Mouse (Mus musculus) thymus, adult 2 months (tissue): Measurements from ENCODE around the gene Nfxl1. TPM values are rescaled to one million over a fixed set of nuclear protein-coding genes. Genes with fewer than 3 reads are reported as not detected.
A peak's percentile ranks its signal among the peaks of the same experiment; 100 is the strongest.
"Not testable (repeated sequence)": the region's sequence is repeated elsewhere in the genome, so short reads cannot be mapped to it uniquely, and the experiment has no call there.

ENCODE experiments used
- DNase-seq: peaks from one replicate; pipeline ENCODE4 v3.0.0; 2021
- H3K27ac ChIP-seq: fragments of 200-500 bp; 2 replicates; pipeline ENCODE4 v1.5.1; 2012; ENCODE audit warnings: low read length, control low read depth; ENCODE audit not compliant: control insufficient read depth, insufficient read depth
- H3K27me3 ChIP-seq: fragments of 200-500 bp; 2 replicates; pipeline ENCODE4 v1.6.1; 2012; ENCODE audit warnings: mild to moderate bottlenecking, low read length, moderate library complexity, mixed read lengths; ENCODE audit not compliant: control insufficient read depth, insufficient read depth
- H3K36me3 ChIP-seq: fragments of 200-500 bp; 2 replicates; pipeline ENCODE4 v1.6.1; 2012; ENCODE audit warnings: mild to moderate bottlenecking, low read length, moderate library complexity; ENCODE audit not compliant: control insufficient read depth, insufficient read depth
- H3K4me1 ChIP-seq: fragments of 200-500 bp; replicated peaks from 2 replicates; pipeline ENCODE4 v1.6.1; 2012; ENCODE audit warnings: low read length; ENCODE audit not compliant: control insufficient read depth, insufficient read depth
- H3K4me3 ChIP-seq: fragments of 200-500 bp; 2 replicates; pipeline ENCODE4 v1.5.1; 2012; ENCODE audit warnings: mild to moderate bottlenecking, low read length, control low read depth, moderate library complexity; ENCODE audit not compliant: control insufficient read depth, insufficient read depth
- CTCF ChIP-seq: fragments of 200-500 bp; IDR thresholded peaks from 2 replicates; pipeline ENCODE4 v1.5.1; 2012; ENCODE audit warnings: mild to moderate bottlenecking, control low read depth, low read length, moderate library complexity, borderline replicate concordance; ENCODE audit not compliant: control insufficient read depth, poor library complexity, insufficient read depth; ENCODE audit errors: extremely low read depth
- POLR2A ChIP-seq: fragments of 200-500 bp; IDR thresholded peaks from 2 replicates; pipeline ENCODE4 v1.6.1; 2012; ENCODE audit warnings: mild to moderate bottlenecking, low read length, control low read depth, moderate library complexity; ENCODE audit not compliant: control insufficient read depth, poor library complexity, insufficient read depth; ENCODE audit errors: extremely low read depth
- WGBS: fragments of 180-500 bp; shearing (Covaris S2); methylation state at CpG from one replicate; pipeline ENCODE4 v1.1.7; 2018; 5-methylcytosine and 5-hydroxymethylcytosine counted together
- polyA plus RNA-seq: library from polyadenylated mRNA; depleted of rRNA; stranded (reverse); fragments of >200 nt; gene quantifications from 2 replicates; pipeline ENCODE4 v1.2.3, GENCODE M21; 2012

The Nfxl1 gene
- polyA plus RNA-seq, 1 experiment = 7.8 TPM

- DNase-seq = no peak
- 95% methylated on average over 5 of the region's 5 CpGs for WGBS
- TF ChIP-seq CTCF (no peak), POLR2A (no peak)
- no peak overlapping the region for H3K27ac ChIP-seq
- no peaks in the 10 kb centered on the region for H3K4me1 ChIP-seq
- H3K27me3 ChIP-seq = no peaks in the 10 kb centered on the region
- H3K36me3 ChIP-seq = no peaks in the 10 kb centered on the region
- H3K4me3 ChIP-seq = no peak overlapping the region
Observed at GRCm38 (mm10) chr5:72565621-72566020, 6.1 kb upstream of the Nfxl1 start.

- not testable (repeated sequence) for DNase-seq, H3K36me3 ChIP-seq, H3K27ac ChIP-seq, H3K27me3 ChIP-seq, H3K4me3 ChIP-seq, H3K4me1 ChIP-seq
- WGBS = 98% methylated on average over 2 of the region's 2 CpGs
Observed at GRCm38 (mm10) chr5:72563183-72563582, 3.7 kb upstream of the Nfxl1 start.

GRCm38 (mm10) chr5:72560976-72561628 is 1.6 kb upstream of the Nfxl1 start:
- H3K27me3 ChIP-seq = no peaks in the 10 kb centered on the region
- no peak overlapping the region for H3K4me3 ChIP-seq
- DNase-seq = no peak
- H3K36me3 ChIP-seq = no peaks in the 10 kb centered on the region
- peaks cover 5% of the 10 kb centered on the region; the same call in 1 of the 2 replicates for H3K4me1 ChIP-seq
- TF ChIP-seq POLR2A (no peak), CTCF (no peak)
- no peak overlapping the region for H3K27ac ChIP-seq
- 73% methylated on average over 3 of the region's 3 CpGs for WGBS

- H3K4me1 ChIP-seq = peaks cover 5% of the 10 kb centered on the region; the same call in 1 of the 2 replicates
- no peak for DNase-seq
- H3K4me3 ChIP-seq = peak overlapping the region; percentile 88
- no peaks in the 10 kb centered on the region for H3K36me3 ChIP-seq
- no peaks in the 10 kb centered on the region for H3K27me3 ChIP-seq
- no peak for TF ChIP-seq CTCF
- no peak for TF ChIP-seq POLR2A
- 5% methylated on average over 57 of the region's 57 CpGs for WGBS
- no peak overlapping the region for H3K27ac ChIP-seq
Observed at GRCm38 (mm10) chr5:72558716-72559526, 563 bp downstream of the Nfxl1 start.

- Histone ChIP-seq H3K27ac (no peak overlapping the region), H3K4me3 (no peak overlapping the region), H3K27me3 (no peaks in the 10 kb centered on the region), H3K4me1 (peaks cover 5% of the 10 kb centered on the region; the same call in 1 of the 2 replicates), H3K36me3 (no peaks in the 10 kb centered on the region)
- WGBS = 90% methylated on average over 3 of the region's 3 CpGs
- DNase-seq = no peak
- TF ChIP-seq CTCF = no peak
- TF ChIP-seq POLR2A = no peak
Observed at GRCm38 (mm10) chr5:72556245-72556644, 3.2 kb downstream of the Nfxl1 start.

GRCm38 (mm10) chr5:72551209-72551608 is 8.3 kb downstream of the Nfxl1 start:
- no peaks in the 10 kb centered on the region for H3K36me3 ChIP-seq

More at GRCm38 (mm10) chr5:72551209-72551608, 8.3 kb downstream of the Nfxl1 start:
- no peak for DNase-seq
- 95% methylated on average over 3 of the region's 3 CpGs for WGBS
- TF ChIP-seq POLR2A (no peak), CTCF (no peak)
- H3K4me1 ChIP-seq = no peaks in the 10 kb centered on the region
- no peaks in the 10 kb centered on the region for H3K27me3 ChIP-seq
- H3K27ac ChIP-seq = no peak overlapping the region
- H3K4me3 ChIP-seq = no peak overlapping the region
